Mouse (Mus musculus) C2C12 (cell line): ENCODE results near the gene Abhd16a.

Source experiments
- CTCF ChIP-seq: IDR thresholded peaks from one replicate; pipeline ENCODE4 v1.5.1; 2011; ENCODE audit not compliant: control insufficient read depth, insufficient read depth, insufficient read length
- FOSL1 ChIP-seq: IDR thresholded peaks from one replicate; pipeline ENCODE4 v1.8.0; 2011; ENCODE audit warnings: mild to moderate bottlenecking, low read length; ENCODE audit not compliant: poor library complexity, insufficient read depth, severe bottlenecking
- MAX ChIP-seq: IDR thresholded peaks from one replicate; pipeline ENCODE4 v1.6.1; 2011; ENCODE audit warnings: mild to moderate bottlenecking, control low read depth
- MYOD1 ChIP-seq: IDR thresholded peaks from one replicate; pipeline ENCODE4 v1.6.1; 2011; ENCODE audit warnings: low read depth; ENCODE audit not compliant: control insufficient read depth, insufficient read length
- MYOG ChIP-seq: IDR thresholded peaks from one replicate; pipeline ENCODE4 v1.6.1; 2011; ENCODE audit not compliant: control insufficient read depth, insufficient read length; ENCODE audit errors: extremely low read depth

GRCm38 (mm10) chr17:35050126-35050750 lies 38.8 kb upstream of the Abhd16a start:
- TF ChIP-seq CTCF (no peak), FOSL1 (no peak), MAX (no peak), MYOD1 (no peak), MYOG (no peak)
